ENCODE assay signal across 24 mouse cellular contexts in genomic region chr13:41067618-41068017, GRCm38 (mm10). TPM values are rescaled to one million over a fixed set of nuclear protein-coding genes. Genes with fewer than 3 reads are reported as not detected.
"Had no signal": no experiment of that assay in that cellular context is flagged by ENCODE, and none has a peak within 500 bp of the region (broad histone marks: within the 10 kb centered on the region; RNA-seq: fewer than 3 reads in every experiment).

No protein-coding gene starts in this region.

- DNase-seq: liver, postnatal 0 days; lung, adult 2 months; lung, postnatal 14 days; lung, postnatal 36 days; midbrain, embryonic 14.5 days; right cerebral cortex, postnatal 14 days; thymus, adult 2 months; thymus, postnatal 25 days; thymus, postnatal 4 days had no signal

- ATAC-seq: liver, postnatal 0 days; lung, postnatal 0 days had no signal

- H3K9me3 ChIP-seq: lung, embryonic 15.5 days; megakaryocyte, embryonic 14.5 days; midbrain, embryonic 12.5 days; neural tube, embryonic 12.5 days; stomach, embryonic 15.5 days had no signal

- H3K9ac ChIP-seq: liver, postnatal 0 days; lung, embryonic 15.5 days; midbrain, embryonic 12.5 days; neural tube, embryonic 12.5 days; stomach, embryonic 15.5 days had no signal

- H3K36me3 ChIP-seq: lung, embryonic 15.5 days; midbrain, embryonic 12.5 days; neural tube, embryonic 12.5 days; stomach, embryonic 15.5 days had no signal

- H3K4me1 ChIP-seq: lung, embryonic 15.5 days; megakaryocyte, embryonic 14.5 days; midbrain, embryonic 12.5 days; neural tube, embryonic 12.5 days; stomach, embryonic 15.5 days had no signal

- H3K4me2 ChIP-seq: lung, embryonic 15.5 days; midbrain, embryonic 12.5 days; neural tube, embryonic 12.5 days; stomach, embryonic 15.5 days had no signal

- H3K27ac ChIP-seq: lung, embryonic 15.5 days; macrophage; midbrain, embryonic 12.5 days; neural tube, embryonic 12.5 days; stomach, embryonic 15.5 days; stomach, postnatal 0 days had no signal

- H3K27me3 ChIP-seq: lung, embryonic 15.5 days; megakaryocyte, embryonic 14.5 days; midbrain, embryonic 12.5 days; neural tube, embryonic 12.5 days; stomach, embryonic 15.5 days had no signal

- H3K4me3 ChIP-seq: lung, embryonic 15.5 days; megakaryocyte, embryonic 14.5 days; midbrain, embryonic 12.5 days; neural tube, embryonic 12.5 days; stomach, embryonic 15.5 days had no signal

RNA-seq across cellular contexts. Expression of gene Mak, which starts 11.9 kb away (rescaled TPM):
- total RNA-seq: monocyte, adult 5-6 weeks; neutrophil, adult 5-6 weeks had no signal
- polyA plus RNA-seq: spleen, adult 2 months had no signal

RNA-seq across cellular contexts. Expression of gene Gcm2, which starts 43.2 kb away (rescaled TPM):
- total RNA-seq: megakaryocyte progenitor cell, adult 5-6 weeks; midbrain, postnatal 0 days; monocyte, adult 5-6 weeks; neutrophil, adult 5-6 weeks had no signal
- polyA plus RNA-seq: liver, postnatal 0 days; lung, embryonic 15.5 days; lung, postnatal 0 days; macrophage; midbrain, embryonic 12.5 days; midbrain, embryonic 14.5 days; midbrain, postnatal 0 days; neural tube, embryonic 12.5 days; neural tube, embryonic 14.5 days; stomach, embryonic 15.5 days; stomach, postnatal 0 days; urinary bladder, adult 2 months had no signal

RNA-seq across cellular contexts. Expression of gene Sycp2l, which starts 46.5 kb away (rescaled TPM):
- total RNA-seq: megakaryocyte progenitor cell, adult 5-6 weeks; monocyte, adult 5-6 weeks; neutrophil, adult 5-6 weeks had no signal
- polyA plus RNA-seq: liver, postnatal 0 days; lung, adult 2 months; lung, embryonic 15.5 days; lung, postnatal 0 days; macrophage; midbrain, embryonic 12.5 days; midbrain, embryonic 14.5 days; midbrain, postnatal 0 days; neural tube, embryonic 12.5 days; neural tube, embryonic 14.5 days; spleen, adult 2 months; urinary bladder, adult 2 months had no signal
